Mouse (Mus musculus) heart, adult 11 months (tissue): Measurements from ENCODE around the gene Vmn1r152.
"Not testable (repeated sequence)": the region's sequence is repeated elsewhere in the genome, so short reads cannot be mapped to it uniquely, and the experiment has no call there.

Experiments used
- DNase-seq: peaks from one replicate; pipeline ENCODE4 v3.0.0; 2022

Gene Vmn1r152

DNA sequence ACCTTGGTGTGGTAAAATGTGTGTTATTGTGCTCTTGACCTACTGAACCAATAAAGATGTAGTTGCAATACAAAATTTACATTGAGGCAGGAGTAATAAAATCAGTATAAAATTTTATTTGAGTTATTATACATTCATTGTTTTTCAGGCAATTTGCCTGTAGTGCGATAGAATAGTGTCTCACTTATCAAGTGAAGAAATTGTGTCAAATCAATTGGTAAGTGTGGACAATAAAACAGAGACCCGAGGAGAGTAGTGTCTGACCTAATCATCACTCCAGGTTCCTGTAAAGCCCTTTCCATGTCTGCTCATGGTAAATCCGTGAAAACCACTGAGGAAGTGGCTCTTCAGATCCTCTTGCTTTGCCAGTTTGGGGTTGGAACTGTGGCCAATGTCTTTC is at the start of gene Vmn1r152:
TSS of gene Vmn1r152 (plus strand) at position 301 of the 400 bp plus-strand sequence.
- not testable (repeated sequence) for DNase-seq

DNA sequence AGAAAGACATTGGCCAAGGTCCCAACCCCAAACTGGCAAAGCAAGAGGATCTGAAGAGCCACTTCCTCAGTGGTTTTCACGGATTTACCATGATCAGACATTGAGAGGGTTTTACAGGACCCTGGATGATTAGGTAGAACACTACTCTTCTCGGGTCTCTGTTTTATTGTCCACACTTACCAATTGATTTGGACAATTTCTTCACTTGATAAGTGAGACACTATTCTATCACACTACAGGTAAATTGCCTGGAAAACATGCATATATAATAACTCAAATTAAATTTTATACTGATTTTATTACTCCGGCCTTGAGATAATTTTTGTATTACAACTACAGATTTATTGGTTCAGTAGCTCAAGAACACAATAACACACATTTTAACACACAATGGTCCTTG is 23.2 kb upstream of the Vmn1r152 start, which contains the start of gene Vmn1r151:
TSS of gene Vmn1r151 (minus strand) at position 101 of the 400 bp plus-strand sequence.
- peak; percentile 3 for DNase-seq

DNA sequence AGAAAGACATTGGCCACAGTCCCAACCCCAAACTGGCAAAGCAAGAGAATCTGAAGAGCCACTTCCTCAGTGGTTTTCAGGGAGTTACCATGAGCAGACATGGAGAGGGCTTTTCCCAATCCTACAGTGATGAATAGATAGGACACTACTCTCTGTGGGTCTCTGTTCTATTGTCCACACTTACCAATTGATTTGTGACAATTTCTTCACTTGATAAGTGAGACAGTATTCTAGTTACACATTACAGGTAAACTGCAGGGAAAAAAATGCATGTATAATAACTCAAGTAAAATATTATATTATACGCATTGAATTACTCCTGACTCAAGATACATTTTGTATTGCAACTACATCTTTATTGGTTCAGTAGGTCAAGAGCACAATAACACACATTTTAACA is 12.0 kb downstream of the Vmn1r152 start, which contains the start of gene Gm8677:
TSS of gene Gm8677 (minus strand) at position 101 of the 400 bp plus-strand sequence.
- not testable (repeated sequence) for DNase-seq

DNA sequence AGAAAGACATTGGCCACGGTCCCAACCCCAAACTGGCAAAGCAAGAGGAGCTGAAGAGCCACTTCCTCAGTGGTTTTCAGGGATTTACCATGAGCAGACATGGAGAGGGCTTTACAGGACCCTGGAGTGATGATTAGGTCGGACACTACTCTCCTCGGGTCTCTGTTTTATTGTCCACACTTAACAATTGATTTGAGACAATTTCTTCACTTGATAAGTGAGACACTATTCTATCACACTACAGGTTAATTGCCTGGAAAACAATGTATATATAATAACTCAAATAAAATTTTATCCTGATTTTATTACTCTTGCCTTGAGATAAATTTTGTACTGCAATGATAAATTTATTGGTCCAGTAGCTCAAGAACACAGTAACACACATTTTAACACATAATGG is 42.5 kb downstream of the Vmn1r152 start, which contains the start of gene Gm4201:
TSS of gene Gm4201 (minus strand) at position 101 of the 400 bp plus-strand sequence.
- DNase-seq = not testable (repeated sequence)
